Mouse (Mus musculus) forebrain, embryonic 16.5 days (tissue): ENCODE measurements around the gene Mib2. TPM values are rescaled to one million over a fixed set of nuclear protein-coding genes. Genes with fewer than 3 reads are reported as not detected.

Experiments
- ATAC-seq: fragments of 200-750 bp; cut with Nextera tagmentation; 2 replicates; pipeline ENCODE4 v1.8.0; 2017; ENCODE audit warnings: mild to moderate bottlenecking, moderate library complexity
- H3K27ac ChIP-seq: fragments of 300-500 bp; sonication (generic); 2 replicates; pipeline ENCODE4 v1.5.1; 2014; ENCODE audit warnings: low read length, control low read depth
- H3K27me3 ChIP-seq: fragments of 300-500 bp; sonication (generic); replicated peaks from 2 replicates; pipeline ENCODE4 v1.6.1; 2014; ENCODE audit warnings: low read length; ENCODE audit not compliant: control insufficient read depth, insufficient read depth
- H3K36me3 ChIP-seq: fragments of 300-500 bp; sonication (generic); 2 replicates; pipeline ENCODE4 v1.6.1; 2014; ENCODE audit not compliant: control insufficient read depth, insufficient read depth
- H3K4me1 ChIP-seq: fragments of 300-500 bp; sonication (generic); replicated peaks from 2 replicates; pipeline ENCODE4 v1.6.1; 2014; ENCODE audit warnings: low read length; ENCODE audit not compliant: control insufficient read depth, insufficient read depth
- H3K4me2 ChIP-seq: fragments of 300-500 bp; sonication (generic); 2 replicates; pipeline ENCODE4 v1.6.1; 2014; ENCODE audit warnings: mild to moderate bottlenecking, low read length, control low read depth
- H3K4me3 ChIP-seq: fragments of 300-500 bp; sonication (generic); replicated peaks from 2 replicates; pipeline ENCODE4 v1.5.1; 2014; ENCODE audit warnings: mild to moderate bottlenecking, low read length, control low read depth
- H3K9ac ChIP-seq: fragments of 300-500 bp; sonication (generic); replicated peaks from 2 replicates; pipeline ENCODE4 v1.6.1; 2014; ENCODE audit warnings: low read depth, low read length, control low read depth
- H3K9me3 ChIP-seq: fragments of 300-500 bp; sonication (generic); 2 replicates; pipeline ENCODE4 v1.6.1; 2016; ENCODE audit warnings: low read length; ENCODE audit not compliant: control insufficient read depth
- WGBS: fragments of 180-500 bp; shearing (Covaris S2); extraction: QIAGEN DNeasy Blood & Tissue Kit; methylation state at CpG from one replicate; pipeline ENCODE4 v1.1.7; 2014; 5-methylcytosine and 5-hydroxymethylcytosine counted together
- polyA plus RNA-seq: library from polyadenylated mRNA; unstranded; fragments of >200 nt; fragmentation: Nextera tagmentation; extraction: Ambion mirVana; gene quantifications from 2 replicates; pipeline ENCODE4 v1.2.1, GENCODE M21; 2015

Mib2 gene
- polyA plus RNA-seq: 49.8 and 63.1 TPM in 2 replicates

GRCm38 (mm10) chr4:155668689-155669597, at the start of gene Mib2:
Mib2 (minus strand) TSS chr4:155669198.
- Histone ChIP-seq H3K27ac (peak within 1 kb of the TSS; percentile 63), H3K4me1 (peaks cover 20% of the 10 kb centered on the region), H3K4me3 (peak within 1 kb of the TSS; percentile 67), H3K36me3 (0 out of 2 replicates have a peak, but pooled peaks cover 5% of the 10 kb centered on the region), H3K4me2 (peak within 1 kb of the TSS; percentile 94), H3K27me3 (no peaks in the 10 kb centered on the region), H3K9me3 (no peaks in the 10 kb centered on the region), H3K9ac (peak within 1 kb of the TSS; percentile 88)
- peak; percentile 99 for ATAC-seq
- WGBS: under 1% methylated on average over 73 of the region's 73 CpGs

GRCm38 (mm10) chr4:155710521-155711252, 41.7 kb upstream of the Mib2 start:
- peaks cover 2% of the 10 kb centered on the region; the same call in 1 of the 2 replicates for H3K36me3 ChIP-seq
- peaks cover 10% of the 10 kb centered on the region for H3K4me1 ChIP-seq
- H3K9me3 ChIP-seq: no peaks in the 10 kb centered on the region
- H3K4me2 ChIP-seq: no peak overlapping the region
- no peak overlapping the region for H3K9ac ChIP-seq
- no peaks in the 10 kb centered on the region for H3K27me3 ChIP-seq
- H3K4me3 ChIP-seq: no peak overlapping the region
- ATAC-seq: no peak
- 42% methylated on average over 6 of the region's 6 CpGs for WGBS
- no peak overlapping the region for H3K27ac ChIP-seq

GRCm38 (mm10) chr4:155708988-155709387, 40.0 kb upstream of the Mib2 start:
- Histone ChIP-seq H3K9me3 (no peaks in the 10 kb centered on the region), H3K27me3 (no peaks in the 10 kb centered on the region), H3K4me2 (no peak overlapping the region), H3K4me3 (no peak overlapping the region), H3K27ac (no peak overlapping the region), H3K36me3 (no peaks in the 10 kb centered on the region), H3K4me1 (peaks cover 15% of the 10 kb centered on the region), H3K9ac (no peak overlapping the region)
- ATAC-seq: no peak

DNA sequence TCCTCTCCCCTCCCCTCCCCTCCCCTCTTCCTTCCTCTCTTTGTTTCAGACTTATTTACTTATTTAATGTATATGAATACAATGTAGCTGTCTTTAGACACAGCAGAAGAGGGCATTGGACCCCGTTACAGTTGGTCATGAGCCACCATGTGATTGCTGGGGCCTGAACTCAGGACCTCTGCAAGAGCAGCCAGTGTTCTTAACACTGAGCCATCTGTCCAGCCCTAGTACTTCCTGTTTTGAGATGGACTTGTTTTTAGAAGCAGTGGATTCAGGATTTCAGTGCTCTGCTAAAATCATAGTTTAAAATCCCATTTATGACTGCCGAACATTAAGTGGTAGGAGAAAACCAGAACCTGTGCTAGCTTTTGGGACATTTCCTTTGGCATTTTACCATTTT, 39.6 kb upstream of the Mib2 start:
- Histone ChIP-seq H3K27ac (no peak overlapping the region; the same call in 1 of the 2 replicates), H3K27me3 (no peaks in the 10 kb centered on the region), H3K9ac (no peak overlapping the region), H3K4me1 (peaks cover 15% of the 10 kb centered on the region), H3K9me3 (no peaks in the 10 kb centered on the region), H3K36me3 (no peaks in the 10 kb centered on the region), H3K4me3 (no peak overlapping the region), H3K4me2 (no peak overlapping the region)
- 73% methylated on average over 2 of the region's 2 CpGs for WGBS
- ATAC-seq: no peak

DNA sequence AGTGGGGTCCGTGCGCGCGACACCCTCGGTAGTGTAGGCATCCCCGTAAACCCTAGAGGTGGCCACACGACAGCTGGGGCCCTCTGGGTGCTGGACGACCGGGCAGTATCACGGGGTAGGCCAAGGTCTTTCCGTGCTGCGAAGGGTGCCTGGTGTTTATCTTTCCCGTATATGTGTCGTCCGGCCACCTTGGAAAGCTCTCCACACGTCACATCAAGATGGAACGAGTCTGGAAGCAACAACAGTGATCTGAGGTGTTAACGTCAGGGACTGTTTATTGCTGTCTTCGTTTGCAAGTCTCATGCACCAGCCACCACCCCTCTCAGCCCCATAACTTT, 36.6 kb upstream of the Mib2 start:
- Histone ChIP-seq H3K4me2 (peak overlapping the region; percentile 72), H3K9me3 (no peaks in the 10 kb centered on the region), H3K4me1 (peaks cover 12% of the 10 kb centered on the region), H3K27ac (peak overlapping the region; percentile 97), H3K4me3 (peak overlapping the region; percentile 93), H3K27me3 (no peaks in the 10 kb centered on the region), H3K9ac (peak overlapping the region; percentile 90), H3K36me3 (no peaks in the 10 kb centered on the region)
- no peak for ATAC-seq
- under 1% methylated on average over 19 of the region's 19 CpGs for WGBS

- H3K27me3 ChIP-seq: no peaks in the 10 kb centered on the region
- under 1% methylated on average over 83 of the region's 83 CpGs for WGBS
- peak within 1 kb of the TSS; percentile 90 for H3K9ac ChIP-seq
- H3K4me2 ChIP-seq: peak within 1 kb of the TSS; percentile 94
- H3K9me3 ChIP-seq: no peaks in the 10 kb centered on the region
- H3K4me3 ChIP-seq: peak within 1 kb of the TSS; percentile 93
- peak within 1 kb of the TSS; percentile 97 for H3K27ac ChIP-seq
- no peaks in the 10 kb centered on the region for H3K36me3 ChIP-seq
- ATAC-seq: peak; percentile 96
- H3K4me1 ChIP-seq: peaks cover 10% of the 10 kb centered on the region
Measured at GRCm38 (mm10) chr4:155704721-155705591, 36.0 kb upstream of the Mib2 start, which contains the start of gene Ssu72. Ssu72 (plus strand) TSS chr4:155704800.

DNA sequence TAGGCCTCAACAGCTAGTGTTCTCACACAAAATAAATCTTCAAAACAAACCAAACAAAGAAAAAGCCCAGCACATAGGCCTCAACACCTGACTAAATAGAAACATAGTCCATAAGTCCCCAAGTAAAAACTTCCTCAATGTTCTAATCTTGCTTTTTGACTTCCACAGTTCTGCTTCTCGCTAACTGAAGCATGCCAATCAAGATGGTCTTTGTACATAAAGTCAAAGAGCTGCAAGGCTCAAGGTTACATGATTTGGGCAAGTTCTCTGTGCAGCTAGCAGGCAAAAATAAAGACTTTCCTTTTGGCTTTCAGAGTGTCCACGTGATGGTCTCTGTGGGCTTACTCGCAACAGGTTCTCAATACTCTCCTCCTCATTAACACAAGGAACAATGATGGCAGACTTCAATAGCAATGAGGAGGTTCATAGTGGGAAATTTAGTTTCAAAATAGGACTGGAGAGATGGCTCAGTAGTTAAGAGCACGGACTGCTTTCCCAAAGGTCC, 34.5 kb upstream of the Mib2 start:
- Histone ChIP-seq H3K27ac (no peak overlapping the region), H3K4me2 (no peak overlapping the region), H3K27me3 (no peaks in the 10 kb centered on the region), H3K36me3 (no peaks in the 10 kb centered on the region), H3K9ac (no peak overlapping the region), H3K9me3 (no peaks in the 10 kb centered on the region), H3K4me3 (no peak overlapping the region), H3K4me1 (peaks cover 10% of the 10 kb centered on the region)
- 93% methylated on average over 4 of the region's 4 CpGs for WGBS
- no peak for ATAC-seq

DNA sequence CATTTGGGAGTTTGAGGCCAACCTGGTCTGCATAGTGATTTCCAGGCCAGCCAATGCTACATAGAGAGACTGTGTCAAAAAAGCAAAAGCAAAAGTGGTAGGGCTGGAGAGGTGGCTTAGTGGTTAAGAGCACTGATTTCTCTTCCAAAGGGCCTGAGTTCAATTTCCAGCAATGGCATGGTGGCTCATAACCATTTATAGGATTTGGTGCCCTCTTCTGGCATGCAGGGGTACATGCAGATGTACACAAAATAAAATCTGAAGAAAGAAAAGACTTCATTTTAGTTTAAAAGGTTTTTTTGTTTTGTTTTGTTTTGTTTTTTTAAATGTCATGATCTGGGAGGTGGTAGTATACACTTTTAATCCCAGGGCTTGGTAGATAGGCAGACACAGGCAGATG, 31.4 kb upstream of the Mib2 start:
- no peak overlapping the region for H3K9ac ChIP-seq
- H3K4me3 ChIP-seq: no peak overlapping the region
- H3K9me3 ChIP-seq: no peaks in the 10 kb centered on the region
- no peak for ATAC-seq
- no peaks in the 10 kb centered on the region for H3K36me3 ChIP-seq
- no peak overlapping the region for H3K27ac ChIP-seq
- peaks cover 18% of the 10 kb centered on the region for H3K4me1 ChIP-seq
- no peak overlapping the region for H3K4me2 ChIP-seq
- H3K27me3 ChIP-seq: no peaks in the 10 kb centered on the region
